Mouse (Mus musculus) gastrocnemius, postnatal 25 days (tissue): ENCODE measurements around the gene Nudt1. TPM values are rescaled to one million over a fixed set of nuclear protein-coding genes. Genes with fewer than 3 reads are reported as not detected.
"Not testable (repeated sequence)": the region's sequence is repeated elsewhere in the genome, so short reads cannot be mapped to it uniquely, and the experiment has no call there.

Experiments used
- DNase-seq: peaks from one replicate; pipeline ENCODE4 v3.0.0; 2022
- total RNA-seq, 2 experiments: library from RNA; stranded (reverse); gene quantifications; 1 replicate in 1 of 2; 2 replicates in 1 of 2; pipeline ENCODE4 v1.2.3; 2021

The Nudt1 gene
- total RNA-seq, 2 experiments from 2014 or later = 5.3 to 6.5 TPM

- DNase-seq = no peak
Observed at GRCm38 (mm10) chr5:140342880-140343279, 21.4 kb downstream of the Nudt1 start.

- DNase-seq = no peak
Observed at GRCm38 (mm10) chr5:140345244-140345643, 23.8 kb downstream of the Nudt1 start.

- no peak for DNase-seq
Observed at GRCm38 (mm10) chr5:140346050-140346449, 24.6 kb downstream of the Nudt1 start.

GRCm38 (mm10) chr5:140349882-140350281 is 28.4 kb downstream of the Nudt1 start:
- DNase-seq = no peak

- no peak for DNase-seq
Observed at GRCm38 (mm10) chr5:140350731-140351497, 29.5 kb downstream of the Nudt1 start.

- no peak for DNase-seq
Observed at GRCm38 (mm10) chr5:140352352-140352751, 30.9 kb downstream of the Nudt1 start.

GRCm38 (mm10) chr5:140355934-140356333 is 34.5 kb downstream of the Nudt1 start:
- DNase-seq = no peak

- no peak for DNase-seq
Observed at GRCm38 (mm10) chr5:140357466-140357865, 36.0 kb downstream of the Nudt1 start.

GRCm38 (mm10) chr5:140359930-140360674 is 38.6 kb downstream of the Nudt1 start:
- no peak for DNase-seq

- DNase-seq = no peak
Observed at GRCm38 (mm10) chr5:140364415-140364814, 43.0 kb downstream of the Nudt1 start.

- not testable (repeated sequence) for DNase-seq
Observed at GRCm38 (mm10) chr5:140368126-140368525, 46.7 kb downstream of the Nudt1 start.

GRCm38 (mm10) chr5:140368926-140369325 is 47.5 kb downstream of the Nudt1 start:
- no peak for DNase-seq

- DNase-seq = no peak
Observed at GRCm38 (mm10) chr5:140369466-140369865, 48.0 kb downstream of the Nudt1 start.

- DNase-seq = no peak
Observed at GRCm38 (mm10) chr5:140370446-140371254, 49.2 kb downstream of the Nudt1 start.

GRCm38 (mm10) chr5:140371671-140372070 is 50.2 kb downstream of the Nudt1 start:
- no peak for DNase-seq

GRCm38 (mm10) chr5:140373711-140374110 is 52.3 kb downstream of the Nudt1 start:
- no peak for DNase-seq

- no peak for DNase-seq
Observed at GRCm38 (mm10) chr5:140374226-140374625, 52.8 kb downstream of the Nudt1 start.

GRCm38 (mm10) chr5:140375249-140375829 is 53.9 kb downstream of the Nudt1 start:
- DNase-seq = no peak

- no peak for DNase-seq
Observed at GRCm38 (mm10) chr5:140378121-140378853, 56.8 kb downstream of the Nudt1 start.

GRCm38 (mm10) chr5:140379299-140379698 is 57.8 kb downstream of the Nudt1 start:
- no peak for DNase-seq

- DNase-seq = no peak
Observed at GRCm38 (mm10) chr5:140381156-140381555, 59.7 kb downstream of the Nudt1 start.

- DNase-seq = no peak
Observed at GRCm38 (mm10) chr5:140382688-140383087, 61.2 kb downstream of the Nudt1 start.
